Mouse (Mus musculus) embryonic fibroblast, embryonic 13.5 days (primary cell): Measurements from ENCODE around the gene Btf3.

ENCODE experiments used
- CTCF ChIP-seq: IDR thresholded peaks from 2 replicates; pipeline ENCODE4 v1.5.1; 2011; ENCODE audit warnings: mild to moderate bottlenecking, control low read depth, low read length, moderate library complexity, borderline replicate concordance; ENCODE audit not compliant: insufficient read depth
- POLR2A ChIP-seq: IDR thresholded peaks from 2 replicates; pipeline ENCODE4 v1.6.1; 2011; ENCODE audit warnings: low read depth, mild to moderate bottlenecking, control low read depth, low read length, moderate library complexity

DNA sequence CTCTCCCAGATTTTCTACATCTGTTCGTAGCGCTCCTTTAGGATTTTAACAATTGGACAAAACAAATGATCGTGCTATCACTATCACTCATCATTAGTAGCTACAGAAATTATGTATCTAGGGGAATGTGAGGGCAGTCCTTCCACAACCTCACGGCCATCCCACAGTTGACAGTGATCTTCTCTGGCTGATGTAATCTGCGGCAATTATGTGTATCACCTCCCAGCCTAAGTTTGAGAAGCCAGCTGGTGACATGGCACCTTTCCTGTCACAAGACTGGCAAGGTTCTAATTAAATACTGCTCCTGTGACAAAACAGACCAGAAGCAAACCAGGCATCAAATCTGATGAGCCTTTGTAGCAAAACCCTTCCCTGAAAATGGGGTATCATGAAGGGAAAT lies 8.8 kb downstream of the Btf3 start:
- TF ChIP-seq CTCF (no peak), POLR2A (no peak)
